Mouse (Mus musculus) gonadal fat pad, adult 2 months (tissue): ENCODE measurements around the gene Prickle4. TPM values are rescaled to one million over a fixed set of nuclear protein-coding genes. Genes with fewer than 3 reads are reported as not detected.

Experiments
- DNase-seq: peaks from one replicate; pipeline ENCODE4 v3.0.0-alpha.2; 2012; ENCODE audit warnings: low read depth
- polyA plus RNA-seq: library from polyadenylated mRNA; depleted of rRNA; stranded (reverse); fragments of >200 nt; gene quantifications from 2 replicates; pipeline ENCODE4 v1.2.3, GENCODE M21; 2012

Gene Prickle4
- polyA plus RNA-seq, 1 experiment = 3.2 TPM

DNA sequence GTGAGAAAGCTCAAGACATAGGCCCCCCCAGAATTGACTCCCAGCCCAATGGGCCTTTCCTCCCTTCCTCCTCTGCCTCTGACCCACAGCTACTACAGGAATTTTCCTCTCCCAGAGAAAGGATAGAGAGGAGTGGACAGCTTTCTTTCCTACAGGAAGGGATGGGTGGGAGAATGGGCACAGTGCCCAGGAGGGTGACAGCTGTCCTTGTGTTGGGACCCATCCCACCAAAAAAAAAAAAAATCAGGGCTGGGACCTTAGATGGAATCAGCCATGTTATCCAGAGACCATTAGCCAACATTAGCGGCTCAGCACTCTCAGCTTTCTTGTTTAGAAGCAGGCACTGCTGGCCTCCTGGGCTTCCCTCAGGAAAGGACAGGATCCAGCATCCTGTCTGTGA is 11.7 kb upstream of the Prickle4 start:
- DNase-seq = no peak

DNA sequence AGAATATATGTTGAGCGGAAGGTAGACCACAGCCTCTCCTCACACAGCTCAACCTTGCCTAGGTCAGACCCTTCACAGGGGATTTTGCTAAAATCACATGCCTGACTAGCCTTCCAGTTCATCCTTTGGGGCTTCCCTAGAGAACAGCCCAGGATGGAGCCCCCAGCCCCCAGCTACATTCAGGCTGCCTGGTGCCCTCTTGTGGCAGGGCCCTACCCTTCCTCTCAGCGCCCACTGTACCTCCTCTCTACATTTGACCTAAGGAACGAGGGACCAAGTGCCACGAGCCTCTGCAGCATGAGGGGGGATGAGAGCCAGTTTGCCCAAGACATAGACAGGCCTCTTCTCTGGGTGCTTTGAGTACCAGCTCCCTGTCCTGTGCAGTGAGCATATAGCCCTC is 10.2 kb upstream of the Prickle4 start:
- DNase-seq = no peak

DNA sequence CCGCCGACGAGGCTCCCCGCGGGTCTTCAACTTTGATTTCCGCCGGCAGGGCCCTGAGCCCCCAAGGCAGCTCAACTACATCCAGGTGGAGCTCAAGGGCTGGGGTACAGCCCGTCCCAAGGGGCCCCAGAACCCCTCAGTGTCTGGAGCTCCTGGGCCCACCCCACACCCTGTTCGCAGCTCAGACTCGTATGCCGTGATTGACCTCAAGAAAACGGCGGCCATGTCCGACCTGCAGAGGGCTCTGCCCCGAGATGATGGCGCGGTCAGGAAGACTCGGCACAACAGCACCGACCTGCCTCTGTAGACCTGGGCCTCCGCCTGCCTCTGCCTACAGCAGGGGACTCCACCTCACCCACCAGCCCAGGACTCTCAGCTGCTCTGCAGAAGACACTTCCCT is 9.0 kb upstream of the Prickle4 start:
- no peak for DNase-seq

DNA sequence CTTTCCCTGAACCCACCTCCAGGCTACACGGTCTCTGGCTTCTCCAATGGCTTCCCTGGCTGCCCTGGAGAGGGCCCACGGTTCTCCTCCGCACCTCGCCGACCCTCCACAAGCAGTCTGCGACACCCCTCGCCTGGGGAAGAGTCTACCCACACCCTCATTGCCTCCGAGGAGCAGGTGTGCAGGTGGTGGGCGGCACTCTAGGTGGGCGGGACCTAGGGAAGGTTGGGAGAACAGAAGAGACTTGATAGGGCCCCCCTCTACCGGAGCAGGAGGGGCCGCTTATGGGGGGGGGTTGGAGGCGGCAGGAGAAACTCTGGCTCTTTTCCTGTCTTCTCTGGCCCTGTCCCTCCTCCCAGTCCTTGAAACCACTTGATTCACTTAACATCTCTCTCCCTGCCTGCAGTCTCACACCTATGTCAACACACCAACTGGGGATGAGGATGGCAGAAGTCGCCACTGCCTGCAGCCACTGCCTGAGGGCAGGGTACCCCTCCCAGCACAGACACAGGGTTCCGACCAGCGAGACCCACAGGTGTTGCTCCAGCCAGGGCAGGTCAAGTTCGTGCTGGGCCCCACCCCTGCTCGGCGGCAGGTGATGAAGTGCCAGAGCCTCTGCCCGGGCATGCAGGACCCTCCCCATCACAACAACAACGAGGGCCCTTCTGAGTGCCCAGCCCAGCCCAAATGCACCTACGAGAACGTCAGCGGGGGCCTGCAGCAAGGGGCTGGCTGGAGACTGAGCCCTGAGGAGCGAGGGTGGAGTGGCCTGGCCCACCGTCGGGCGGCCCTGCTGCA is 8.2 kb upstream of the Prickle4 start:
- no peak for DNase-seq

DNA sequence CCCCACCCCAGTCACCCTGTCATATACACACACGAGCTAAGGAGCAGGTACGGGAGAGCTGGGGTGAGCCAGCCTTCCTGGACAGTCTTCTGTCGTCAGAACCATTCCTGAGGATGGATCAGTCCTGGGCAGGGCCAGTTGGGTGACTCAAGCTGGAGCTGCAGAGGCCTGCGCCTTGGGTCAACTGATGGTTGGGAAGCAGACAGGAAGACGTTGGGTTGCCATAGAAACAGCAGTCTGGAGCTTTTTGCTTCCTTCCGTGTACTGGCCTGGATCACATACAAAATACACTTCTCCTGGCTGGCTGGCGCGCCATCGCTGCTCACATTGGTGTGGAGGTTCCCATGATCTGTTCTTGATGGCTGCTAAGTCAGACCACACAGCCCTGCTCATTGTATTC is 7.3 kb upstream of the Prickle4 start:
- no peak for DNase-seq

DNA sequence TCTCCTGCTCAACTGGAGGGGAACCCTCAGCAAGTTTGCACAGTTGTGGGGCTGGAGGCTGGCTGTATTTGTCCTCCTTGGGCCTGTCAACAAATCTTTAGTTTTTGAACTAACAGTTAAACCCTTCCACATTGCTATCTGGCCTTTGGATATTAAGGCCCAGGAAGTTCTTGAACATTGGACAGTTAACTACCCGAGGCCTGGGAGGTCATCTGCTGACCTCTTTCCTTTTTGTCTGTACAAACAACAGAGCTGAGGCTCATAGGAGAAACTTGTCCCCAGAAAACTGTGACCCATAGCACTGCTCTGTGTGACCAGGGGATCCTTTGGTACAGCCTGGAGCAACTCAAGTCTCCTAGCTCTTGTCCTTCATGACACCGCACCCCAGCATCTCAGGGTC is 4.5 kb upstream of the Prickle4 start:
- DNase-seq = no peak

DNA sequence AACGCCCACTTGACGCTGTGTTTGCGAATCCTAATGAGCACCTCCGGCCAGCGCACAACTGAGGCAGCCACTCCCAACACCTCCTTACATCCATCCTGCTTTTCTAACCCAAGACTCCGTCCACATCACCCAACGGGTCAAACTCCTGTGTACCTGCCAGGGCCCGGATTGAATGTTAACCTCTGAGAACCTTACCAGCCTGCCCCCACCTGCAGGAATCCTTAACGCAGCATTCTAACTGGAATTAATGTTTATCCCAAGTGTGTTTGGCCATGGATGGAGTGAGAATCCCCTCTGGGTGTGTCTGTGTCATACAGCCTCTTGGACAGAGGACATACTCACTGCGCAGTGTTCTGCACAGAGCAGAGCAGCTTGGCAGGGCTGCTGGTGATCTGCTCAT is 3.6 kb upstream of the Prickle4 start:
- DNase-seq = no peak

DNA sequence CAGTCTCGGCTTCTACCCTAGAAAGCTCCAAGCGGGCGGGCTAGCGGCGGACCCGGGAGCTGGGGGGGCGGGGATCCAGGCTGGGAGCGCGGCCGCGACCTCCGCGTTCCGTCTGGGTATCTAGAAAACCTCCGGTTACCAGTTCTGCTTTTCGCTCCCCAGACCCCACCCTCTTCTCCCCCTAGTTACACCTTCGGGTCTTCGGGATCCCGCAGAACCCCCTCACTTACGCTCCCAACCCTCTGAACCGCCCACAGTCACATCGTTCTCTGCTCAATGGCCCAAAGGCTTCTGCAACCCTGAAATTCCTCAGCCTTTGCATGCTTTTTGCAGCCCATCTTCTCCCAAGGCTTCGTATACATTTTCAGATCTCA is 788 bp upstream of the Prickle4 start:
- no peak for DNase-seq

DNA sequence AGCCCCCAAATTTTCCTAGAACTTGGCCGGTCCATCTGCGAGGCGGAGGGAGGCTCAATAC is 264 bp downstream of the Prickle4 start, which contains the start of gene Gm21981:
Gm21981 (minus strand) TSS at position 14 of the 61 bp plus-strand sequence.
- DNase-seq = no peak

DNA sequence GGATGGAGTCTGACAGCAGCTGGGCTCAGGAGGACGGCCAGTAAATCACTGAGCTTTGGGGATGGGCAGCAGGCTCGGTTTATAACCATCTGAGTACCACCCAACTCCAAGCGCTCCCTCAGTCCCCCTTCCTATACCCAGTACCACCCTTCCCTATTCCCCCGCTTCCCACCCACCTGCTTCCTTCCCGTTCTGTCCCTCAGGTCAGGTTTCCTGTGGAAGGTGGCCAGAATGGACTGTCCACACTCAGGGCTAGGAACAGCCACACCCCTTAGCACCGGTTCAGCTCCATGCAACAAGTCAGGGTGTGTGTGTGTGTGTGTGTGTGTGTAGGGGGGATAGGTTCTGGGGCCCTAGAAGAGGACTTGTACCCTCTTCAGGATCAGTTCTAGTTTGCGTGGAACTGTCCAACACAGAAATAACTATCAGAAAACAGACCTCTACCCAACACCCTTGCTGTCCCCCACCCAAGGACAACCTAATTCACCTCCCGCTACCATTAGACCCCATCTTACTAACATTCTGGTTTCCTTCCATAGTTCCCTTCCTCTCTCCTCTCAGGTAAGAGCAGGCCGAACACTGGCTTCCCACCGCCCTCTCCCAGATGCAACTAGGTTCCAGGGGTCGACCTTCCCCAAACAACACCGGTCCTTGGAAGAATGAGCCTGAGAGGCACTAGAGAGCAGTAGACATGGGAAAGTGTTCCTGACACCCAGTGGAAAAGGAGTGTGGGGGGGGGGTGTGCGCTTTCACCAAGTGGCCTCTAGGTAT is 680 bp downstream of the Prickle4 start:
- DNase-seq = no peak

DNA sequence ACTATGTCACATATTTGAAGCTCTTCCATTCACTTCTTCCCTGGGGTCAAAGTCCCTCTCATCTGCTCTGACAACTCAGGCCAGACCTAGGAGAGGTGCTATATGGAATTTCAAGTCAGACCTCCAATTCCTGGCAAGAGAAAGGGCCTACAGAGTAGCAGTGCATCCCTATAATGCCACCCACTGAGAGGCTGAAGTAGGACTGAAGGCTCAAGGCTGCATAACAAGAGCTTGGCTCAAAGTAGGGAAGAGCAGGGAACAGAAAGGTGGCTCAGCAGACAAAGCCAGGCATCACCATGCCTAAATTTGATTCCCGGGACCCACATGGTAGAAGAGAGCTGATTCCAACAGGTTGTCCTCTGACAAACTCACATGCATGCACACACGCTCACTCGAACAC is 2.9 kb downstream of the Prickle4 start:
- no peak for DNase-seq

DNA sequence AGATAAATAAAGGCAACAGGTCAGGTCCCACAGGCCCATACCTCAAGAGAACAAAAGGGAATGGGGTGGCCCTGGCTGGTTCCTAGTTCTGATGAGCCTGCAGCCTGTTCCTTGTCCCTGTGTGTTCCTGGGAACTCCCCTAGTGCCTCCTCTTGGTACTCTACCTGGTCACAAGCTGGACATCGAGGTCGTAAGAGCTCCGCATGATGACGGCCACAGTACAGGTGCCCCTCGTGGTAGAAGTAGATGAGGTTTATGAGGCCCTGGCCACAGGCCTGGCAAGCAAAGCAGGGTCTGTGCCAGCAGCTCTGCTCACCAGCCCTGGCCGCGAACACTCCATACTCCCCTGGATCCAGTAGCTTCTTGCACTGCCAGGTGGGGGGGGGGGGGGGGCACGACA is 4.6 kb downstream of the Prickle4 start:
- no peak for DNase-seq

DNA sequence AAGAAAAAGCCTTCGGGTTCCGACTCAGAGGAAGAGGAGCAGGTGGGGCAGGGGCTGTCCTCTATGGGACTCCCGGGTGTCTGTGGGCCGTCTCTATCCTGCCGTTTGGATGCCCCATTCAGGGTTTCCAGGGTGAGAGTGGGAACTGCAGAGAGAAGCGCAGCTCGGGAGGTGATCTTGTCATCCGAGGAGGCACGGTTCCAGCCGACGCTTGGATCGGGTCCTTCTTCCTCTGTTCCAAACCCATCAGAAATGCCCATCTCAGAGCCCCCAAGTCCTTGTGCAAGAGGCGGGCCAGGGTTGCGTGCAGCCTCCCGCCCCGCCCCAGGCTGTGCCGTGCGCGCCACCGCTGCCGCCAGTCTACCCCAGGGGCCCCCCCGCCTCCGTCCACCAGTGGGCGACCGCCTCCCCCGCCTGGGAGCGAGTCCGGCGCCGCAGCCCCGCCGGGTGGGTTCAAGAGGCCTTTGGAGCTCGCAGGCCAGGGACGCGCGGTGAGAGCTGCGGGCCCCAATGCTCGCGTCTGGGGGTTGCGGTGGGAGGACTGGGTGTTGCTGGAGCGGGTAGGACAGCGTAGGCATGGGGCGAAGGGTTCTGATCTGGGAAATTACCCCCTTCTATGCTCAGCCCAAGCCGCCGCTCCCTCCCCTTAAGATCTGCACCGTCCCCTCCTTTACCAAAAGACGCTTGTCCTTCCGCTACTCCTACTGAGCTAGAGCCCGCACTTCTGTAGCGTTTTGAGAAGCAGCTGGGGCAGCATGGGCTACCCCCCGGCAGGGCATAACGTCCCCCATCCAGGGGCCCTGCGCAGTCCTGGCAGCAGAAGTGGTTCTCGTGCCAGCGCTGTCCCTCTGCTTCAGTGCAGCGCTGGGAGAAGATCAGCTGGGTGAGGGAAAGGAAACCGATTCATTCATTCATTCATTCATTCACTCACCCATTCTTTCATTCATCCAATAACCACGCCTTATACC is 5.6 kb downstream of the Prickle4 start, which contains the start of gene Frs3:
Frs3 (plus strand) TSS at position 423 of the 968 bp plus-strand sequence.
- DNase-seq = no peak

DNA sequence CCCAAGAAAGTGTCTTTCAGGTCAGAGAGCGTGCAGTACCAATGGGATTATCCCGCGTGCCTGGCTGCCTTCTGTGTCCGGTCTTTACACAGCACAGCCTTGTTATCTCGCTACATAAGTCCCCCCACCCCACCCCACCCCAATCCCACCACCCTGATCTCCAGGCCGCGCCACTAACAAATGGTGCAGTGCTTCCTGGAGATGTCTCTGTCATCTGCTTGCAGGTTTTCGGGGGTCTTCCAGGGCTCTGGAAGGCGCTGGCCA is 6.3 kb downstream of the Prickle4 start, which contains the start of gene Tomm6:
Tomm6 (minus strand) TSS at position 43 of the 264 bp plus-strand sequence.
- DNase-seq = no peak

DNA sequence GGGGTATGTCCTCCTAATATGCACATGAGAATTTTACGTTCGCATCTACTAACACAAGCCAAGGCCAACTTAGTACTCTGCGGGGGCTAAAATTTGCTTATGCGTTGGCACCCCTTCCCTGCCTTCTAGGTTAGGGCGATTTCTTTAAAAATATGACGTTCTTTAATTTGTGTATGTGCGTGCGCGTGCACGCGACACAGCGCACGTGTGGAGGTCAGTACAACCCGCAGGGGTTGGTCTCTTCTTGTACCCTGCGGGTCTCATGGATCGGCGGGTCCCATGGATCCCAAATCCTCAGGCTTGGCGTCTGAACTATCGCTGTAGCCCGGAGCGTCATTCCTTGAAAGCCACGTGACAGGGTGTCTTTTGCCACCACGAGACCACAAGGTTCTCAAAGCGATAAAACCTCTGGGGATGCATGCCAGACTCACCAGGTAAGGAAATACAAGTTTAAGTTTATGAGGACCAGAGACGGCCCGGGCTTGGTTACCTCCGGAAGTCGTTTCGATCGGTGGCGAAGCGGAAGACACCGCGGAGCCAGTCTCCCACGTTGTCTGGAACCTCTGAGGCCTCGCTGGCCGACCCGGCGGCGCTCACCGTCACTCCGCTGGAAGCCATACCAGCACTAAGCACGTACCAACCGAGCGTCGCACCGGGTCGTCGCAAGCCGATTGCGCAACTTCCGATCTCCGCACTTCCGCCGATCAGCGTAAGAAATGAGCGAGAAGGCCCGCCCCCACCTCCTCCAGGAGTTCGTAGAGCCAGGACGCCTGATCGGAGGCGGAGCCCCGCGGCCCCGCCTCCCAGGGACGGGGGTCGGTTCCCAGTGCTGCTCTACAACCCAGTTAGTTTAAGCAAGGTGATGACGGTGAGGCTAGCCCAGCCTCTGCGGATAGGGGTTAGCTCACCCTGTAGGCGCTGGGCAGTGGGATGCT is 6.9 kb downstream of the Prickle4 start:
- peak; percentile 57 for DNase-seq

DNA sequence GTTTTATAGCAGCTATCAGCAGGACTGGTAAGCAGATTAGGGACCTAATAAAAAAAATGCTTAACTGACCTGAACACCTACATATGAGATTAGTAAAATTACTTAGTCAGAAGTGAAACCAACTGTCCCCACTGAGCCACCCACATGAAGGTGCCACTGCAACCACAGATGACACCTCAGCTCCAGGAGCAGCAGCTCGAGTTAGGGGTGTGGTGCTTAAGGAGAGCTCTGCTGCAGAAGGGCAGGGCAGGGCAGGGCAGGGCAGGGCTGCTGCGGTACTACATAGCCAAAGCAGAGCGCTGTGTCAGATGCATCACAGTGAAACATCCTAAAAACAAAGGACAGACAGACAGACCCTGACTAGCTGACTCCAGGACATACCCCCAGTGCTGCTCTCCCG is 11.7 kb downstream of the Prickle4 start:
- DNase-seq = no peak

DNA sequence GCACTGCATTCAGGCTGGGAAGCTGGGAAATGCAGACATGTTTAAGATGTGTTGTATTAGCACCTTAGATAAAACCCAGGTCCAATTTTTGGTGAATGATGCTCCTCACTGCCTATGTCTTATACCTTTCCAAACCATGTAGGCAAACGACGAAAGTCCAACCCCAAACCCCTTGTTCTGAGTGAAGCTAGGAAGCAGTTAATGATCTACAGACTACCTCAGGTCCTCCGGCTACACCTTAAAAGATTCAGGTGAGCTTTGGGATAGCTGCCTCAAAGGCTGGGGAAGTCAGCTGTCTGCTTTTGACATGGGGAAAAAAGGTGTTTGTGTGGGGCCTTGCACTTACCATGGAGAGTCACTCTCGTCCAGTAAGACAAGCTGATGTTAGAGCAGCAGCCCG is 15.8 kb downstream of the Prickle4 start:
- DNase-seq = no peak

DNA sequence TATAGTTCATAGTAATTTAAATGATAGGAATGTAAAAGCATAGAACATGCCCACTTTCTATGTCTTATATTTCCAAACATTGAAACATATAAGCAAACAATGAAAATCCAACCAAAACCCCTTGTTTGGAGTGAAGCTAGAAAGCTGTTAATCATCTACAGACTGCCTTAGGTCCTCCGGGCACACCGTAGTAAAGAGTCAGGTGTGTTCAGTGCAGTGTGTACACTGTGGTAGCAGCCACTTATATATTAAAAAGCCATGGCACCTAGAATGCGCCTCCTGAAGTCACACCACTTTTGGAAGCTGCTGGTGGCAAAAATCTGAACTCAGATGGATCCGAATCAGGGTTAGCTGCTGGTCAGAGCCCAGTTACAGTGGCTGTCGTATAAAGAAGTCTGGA is 16.3 kb downstream of the Prickle4 start:
- no peak for DNase-seq

DNA sequence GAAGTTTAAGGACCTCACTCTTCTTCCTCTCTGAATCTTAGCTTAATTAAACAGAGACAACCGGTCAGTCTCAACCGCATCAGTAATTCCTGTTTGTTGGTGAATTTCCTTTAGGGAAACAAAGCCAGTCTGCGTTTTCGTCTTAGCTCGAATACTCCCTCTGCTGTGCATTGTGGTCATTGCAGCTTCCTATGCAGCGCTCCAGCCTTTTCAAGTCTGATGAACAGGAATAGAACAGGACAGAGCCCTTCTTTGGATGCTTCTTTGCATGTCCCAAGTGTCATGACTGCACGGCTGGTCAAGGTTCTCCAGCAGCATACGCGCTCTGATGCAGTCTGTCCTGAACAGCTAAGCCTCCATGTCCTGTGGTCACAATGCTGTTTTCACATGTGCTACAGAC is 18.0 kb downstream of the Prickle4 start:
- no peak for DNase-seq

DNA sequence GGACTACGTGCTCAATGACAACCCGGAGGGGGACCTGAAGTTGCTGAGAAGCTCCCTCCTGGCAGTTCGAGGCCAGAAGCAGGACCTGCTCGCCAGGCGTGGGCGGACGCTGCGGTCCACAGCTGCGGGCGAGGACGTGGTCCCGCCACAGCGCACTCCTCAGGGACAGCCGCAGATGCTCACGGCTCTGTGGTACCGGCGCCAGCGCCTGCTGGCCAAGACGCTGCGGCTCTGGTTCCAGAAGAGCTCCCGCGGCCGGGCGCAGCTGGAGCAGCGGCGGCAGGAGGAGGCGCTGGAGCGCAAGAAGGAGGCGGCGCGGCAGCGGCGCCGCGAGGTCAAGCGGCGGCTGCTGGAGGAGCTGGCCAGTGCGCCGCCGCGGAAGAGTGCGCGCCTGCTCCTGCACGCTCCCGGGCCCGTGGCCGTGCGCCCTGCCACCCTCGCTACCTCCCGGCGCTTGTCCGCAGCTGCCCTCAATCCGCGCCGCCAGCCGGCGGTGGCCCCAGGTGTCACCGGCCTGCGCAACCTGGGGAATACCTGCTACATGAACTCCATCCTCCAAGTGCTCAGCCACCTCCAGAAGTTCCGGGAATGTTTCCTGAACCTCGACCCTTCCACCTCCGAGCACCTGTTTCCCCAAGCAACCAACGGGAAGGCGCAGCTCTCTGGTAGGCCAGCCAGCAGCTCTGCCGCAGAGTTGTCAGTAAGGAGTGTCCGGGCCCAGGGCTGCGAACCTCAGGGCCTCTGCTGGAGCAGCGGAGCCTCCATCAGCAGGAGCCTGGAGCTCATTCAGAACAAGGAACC is 22.0 kb downstream of the Prickle4 start:
- no peak for DNase-seq

DNA sequence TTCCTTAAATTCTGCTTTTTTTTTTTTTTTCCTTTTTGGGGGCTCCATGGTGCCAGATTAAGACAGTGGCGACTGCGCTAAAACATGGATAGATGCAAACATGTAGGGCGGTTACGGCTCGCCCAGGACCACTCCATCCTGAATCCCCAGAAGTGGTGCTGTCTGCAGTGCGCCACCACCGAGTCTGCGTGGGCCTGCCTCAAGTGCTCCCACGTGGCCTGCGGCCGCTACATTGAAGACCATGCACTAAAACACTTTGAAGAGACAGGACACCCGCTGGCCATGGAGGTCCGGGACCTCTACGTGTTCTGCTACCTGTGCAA is 22.6 kb downstream of the Prickle4 start:
- DNase-seq = no peak
